Mouse (Mus musculus): ENCODE measurements around the gene Chp1. TPM values are rescaled to one million over a fixed set of nuclear protein-coding genes. Genes with fewer than 3 reads are reported as not detected.
"Not testable (repeated sequence)": the region's sequence is repeated elsewhere in the genome, so short reads cannot be mapped to it uniquely, and the experiment has no call there.

Chp1 gene
- total RNA-seq, 1 experiment from 2014 or later = 217 TPM

- DNase-seq = no peak
Observed at GRCm38 (mm10) chr2:119566182-119566855, 18.8 kb downstream of the Chp1 start.

- no peak for DNase-seq
Observed at GRCm38 (mm10) chr2:119572471-119572870, 25.0 kb downstream of the Chp1 start.

- no peak for DNase-seq
Observed at GRCm38 (mm10) chr2:119581571-119581970, 34.1 kb downstream of the Chp1 start.

- DNase-seq = no peak
Observed at GRCm38 (mm10) chr2:119583439-119583838, 35.9 kb downstream of the Chp1 start.

GRCm38 (mm10) chr2:119584282-119584681 is 36.8 kb downstream of the Chp1 start:
- no peak for DNase-seq

- DNase-seq = peak; percentile 61
Observed at GRCm38 (mm10) chr2:119587383-119587782, 39.9 kb downstream of the Chp1 start.

- DNase-seq = no peak
Observed at GRCm38 (mm10) chr2:119591247-119591646, 43.8 kb downstream of the Chp1 start.

GRCm38 (mm10) chr2:119593765-119594112 is 46.2 kb downstream of the Chp1 start:
- DNase-seq = no peak

GRCm38 (mm10) chr2:119594113-119594981 is 46.9 kb downstream of the Chp1 start:
- peak; percentile 94 for DNase-seq

- DNase-seq = no peak
Observed at GRCm38 (mm10) chr2:119595308-119595707, 47.8 kb downstream of the Chp1 start.

GRCm38 (mm10) chr2:119596781-119597330 is 49.4 kb downstream of the Chp1 start:
- DNase-seq = no peak

GRCm38 (mm10) chr2:119601027-119601426 is 53.5 kb downstream of the Chp1 start:
- DNase-seq = no peak

- DNase-seq = not testable (repeated sequence)
Observed at GRCm38 (mm10) chr2:119601575-119601974, 54.1 kb downstream of the Chp1 start.

- no peak for DNase-seq
Observed at GRCm38 (mm10) chr2:119602488-119602887, 55.0 kb downstream of the Chp1 start.

- no peak for DNase-seq
Observed at GRCm38 (mm10) chr2:119603909-119604308, 56.4 kb downstream of the Chp1 start.

- DNase-seq = no peak
Observed at GRCm38 (mm10) chr2:119605361-119605973, 58.0 kb downstream of the Chp1 start.

- DNase-seq = no peak
Observed at GRCm38 (mm10) chr2:119607023-119607422, 59.5 kb downstream of the Chp1 start.

GRCm38 (mm10) chr2:119617841-119618198 is 70.3 kb downstream of the Chp1 start:
- no peak for DNase-seq

GRCm38 (mm10) chr2:119618199-119618982 is 70.9 kb downstream of the Chp1 start, which contains the start of the genes Nusap1 and Oip5:
TSS of gene Nusap1 (plus strand) at chr2:119618298.
TSS of gene Oip5 (minus strand) at chr2:119618469.
- DNase-seq = peak; percentile 86

GRCm38 (mm10) chr2:119619002-119619401 is 71.5 kb downstream of the Chp1 start:
- DNase-seq = not testable (repeated sequence)

- no peak for DNase-seq
Observed at GRCm38 (mm10) chr2:119621302-119621701, 73.8 kb downstream of the Chp1 start.
